18 mouse cellular contexts compared by ENCODE assay signal in the genomic region with DNA sequence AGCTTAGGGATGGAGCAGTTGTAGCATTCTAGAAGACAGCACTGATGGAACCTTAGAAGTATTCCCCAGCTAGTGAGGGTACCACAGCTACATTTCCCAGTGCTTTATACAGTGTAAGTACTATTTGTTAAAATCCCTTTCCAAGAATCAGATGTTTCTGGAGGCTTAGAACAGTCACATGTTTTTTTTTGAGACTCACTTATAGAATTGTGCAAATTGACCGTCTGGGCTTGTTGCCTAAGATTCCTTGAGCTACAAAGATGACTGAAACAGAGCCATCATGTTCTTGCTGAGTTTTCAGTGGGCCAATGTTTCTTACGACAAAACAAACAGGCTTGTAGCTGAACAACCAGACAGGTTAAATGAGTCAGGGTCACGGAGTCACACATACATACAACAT.
"Had no signal": no experiment of that assay in that cellular context is flagged by ENCODE, and none has a peak within 500 bp of the region (broad histone marks: within the 10 kb centered on the region; RNA-seq: fewer than 3 reads in every experiment).

No protein-coding gene starts in this region.

- H3K4me3 ChIP-seq: midbrain, embryonic 10.5 days; midbrain, embryonic 12.5 days; myocyte; neural tube, embryonic 13.5 days; neural tube, embryonic 15.5 days had no signal

- H3K9me3 ChIP-seq: midbrain, embryonic 10.5 days; midbrain, embryonic 12.5 days; neural tube, embryonic 13.5 days; neural tube, embryonic 15.5 days had no signal

- H3K27me3 ChIP-seq: neural tube, embryonic 15.5 days had no signal

- H3K27ac ChIP-seq: midbrain, embryonic 10.5 days; midbrain, embryonic 12.5 days; neural tube, embryonic 13.5 days; neural tube, embryonic 15.5 days had no signal

- H3K4me2 ChIP-seq: lung, embryonic 14.5 days; midbrain, embryonic 12.5 days; neural tube, embryonic 13.5 days; neural tube, embryonic 15.5 days had no signal

- ATAC-seq: midbrain, embryonic 16.5 days had no signal

- H3K4me1 ChIP-seq: midbrain, embryonic 10.5 days; midbrain, embryonic 12.5 days; neural tube, embryonic 13.5 days; neural tube, embryonic 15.5 days had no signal

- H3K36me3 ChIP-seq: midbrain, embryonic 10.5 days; midbrain, embryonic 12.5 days; neural tube, embryonic 13.5 days; neural tube, embryonic 15.5 days had no signal

- DNase-seq: lung, adult 18-20 months; lung, embryonic 14.5 days; lung, postnatal 4 days; midbrain, embryonic 14.5 days; retina, postnatal 1 day; right cerebral cortex, adult 18-20 months; right cerebral cortex, postnatal 25 days; right cerebral cortex, postnatal 4 days; spleen, adult 18-20 months; thymus, adult 18-20 months; thymus, postnatal 14 days; thymus, postnatal 36 days had no signal

- H3K9ac ChIP-seq: lung, embryonic 14.5 days; midbrain, embryonic 12.5 days; neural tube, embryonic 13.5 days; neural tube, embryonic 15.5 days had no signal
